Mouse (Mus musculus) telencephalon, adult 2 months (tissue): Measurements from ENCODE around the gene Thop1.

Source experiments
- DNase-seq: peaks from one replicate; pipeline ENCODE4 v3.0.0-alpha.2; 2011; ENCODE audit warnings: low read depth, low spot score

The Thop1 gene

DNA sequence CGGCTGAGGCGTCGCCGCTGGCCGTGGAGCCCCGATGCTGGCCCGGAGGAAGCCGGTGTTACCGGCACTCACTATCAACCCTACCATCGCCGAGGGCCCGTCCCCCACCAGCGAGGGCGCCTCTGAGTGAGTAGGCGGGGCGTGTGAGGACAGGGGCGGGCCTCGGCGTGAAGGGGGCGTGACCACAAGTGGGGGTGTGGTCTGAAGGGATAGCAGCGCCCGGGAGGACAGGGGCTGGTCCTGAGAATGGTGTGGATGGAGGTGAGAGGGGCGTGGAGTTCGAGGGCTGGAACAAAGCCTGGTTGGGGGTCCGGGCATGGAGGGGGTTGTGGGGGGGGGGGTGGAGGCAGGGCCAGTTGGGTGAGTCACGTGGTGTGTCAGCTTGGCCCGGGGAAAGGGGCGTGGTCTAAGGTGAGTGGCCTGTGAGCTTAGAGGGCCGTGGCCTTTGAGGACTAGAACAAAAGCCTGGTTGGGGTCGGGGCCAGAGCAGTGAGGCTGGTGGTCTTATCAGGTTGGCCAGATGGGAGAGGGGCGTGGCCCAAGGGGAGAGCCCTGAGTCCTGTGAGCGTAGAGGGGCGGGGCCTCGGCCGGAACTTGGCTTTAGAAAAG, 36.4 kb downstream of the Thop1 start:
- no peak for DNase-seq

DNA sequence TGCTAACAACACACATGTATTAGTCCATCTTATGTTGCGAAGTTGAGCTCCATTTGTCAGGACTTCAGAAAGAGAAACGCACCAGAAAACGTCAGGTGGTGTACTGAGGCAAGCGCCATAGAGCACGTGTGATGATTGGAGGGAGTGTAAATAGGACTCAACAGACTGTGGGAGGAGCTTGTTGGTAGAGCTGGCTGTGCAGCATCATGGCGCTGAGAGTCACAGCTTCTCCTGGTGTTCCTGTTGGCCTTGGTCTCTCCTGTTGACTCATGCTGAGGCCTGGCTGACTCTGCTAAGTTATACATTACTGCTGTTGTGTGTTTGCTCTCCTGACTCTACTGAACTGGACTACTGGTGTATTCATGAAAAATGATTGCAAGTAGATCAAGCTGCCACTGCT, 43.1 kb downstream of the Thop1 start:
- DNase-seq, result no peak

DNA sequence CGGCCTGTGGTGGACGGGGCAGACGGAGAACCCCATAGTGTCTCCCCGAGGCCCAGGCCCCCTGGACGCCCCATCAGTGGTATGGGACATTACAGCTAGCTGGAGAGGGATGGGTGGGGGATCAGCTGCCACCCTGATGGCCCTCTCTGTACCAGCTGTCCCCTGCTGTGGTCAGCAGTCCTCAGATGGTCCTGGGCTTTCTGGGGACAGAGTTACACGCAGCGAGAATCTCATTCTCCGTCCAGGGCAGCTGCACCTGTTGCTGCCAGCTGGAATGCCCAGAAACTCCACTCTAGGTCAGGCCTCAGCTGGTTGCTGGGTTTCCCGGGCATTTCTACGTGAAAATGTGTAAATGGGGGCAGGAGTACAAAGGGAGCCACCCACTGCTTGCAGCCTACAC, 49.8 kb downstream of the Thop1 start:
- no peak for DNase-seq

DNA sequence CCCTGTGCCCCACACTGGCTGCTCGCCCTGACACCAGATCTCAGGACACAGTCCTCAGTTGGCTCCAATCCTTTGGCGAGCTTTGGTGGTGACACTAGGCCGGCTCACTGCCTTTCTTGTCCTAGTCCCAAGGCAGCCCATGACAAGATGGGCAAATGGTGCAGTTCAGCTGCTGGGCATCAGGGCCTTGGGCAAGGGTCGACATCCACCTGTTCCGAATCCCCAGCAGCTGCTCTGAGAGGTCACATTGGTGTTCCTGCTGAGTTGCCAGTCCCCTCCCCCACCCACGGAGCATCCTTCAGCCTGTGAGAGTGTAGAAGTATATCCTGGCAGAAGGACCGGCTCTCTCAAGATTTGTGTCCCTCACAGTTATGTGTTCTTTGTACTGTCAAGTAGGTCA, 50.8 kb downstream of the Thop1 start:
- no peak for DNase-seq

DNA sequence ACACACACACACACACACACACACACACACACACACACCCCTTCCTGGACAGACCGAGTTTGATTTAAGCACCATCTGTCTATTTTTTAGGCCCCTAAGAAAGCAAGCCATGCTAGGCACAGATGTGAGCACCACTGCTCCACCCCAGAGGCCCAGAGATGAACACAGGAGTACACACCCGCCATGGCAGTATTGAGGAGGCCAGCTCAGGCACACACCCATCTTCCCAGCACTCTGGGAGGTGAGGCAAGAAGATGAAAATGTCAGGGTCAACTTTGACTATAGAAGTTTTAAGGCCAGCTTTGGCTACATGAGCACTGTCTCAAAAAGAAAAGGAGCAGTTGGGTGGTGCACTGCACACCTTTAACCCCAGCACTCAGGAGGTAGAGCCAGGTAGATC, 53.1 kb downstream of the Thop1 start:
- no peak for DNase-seq

DNA sequence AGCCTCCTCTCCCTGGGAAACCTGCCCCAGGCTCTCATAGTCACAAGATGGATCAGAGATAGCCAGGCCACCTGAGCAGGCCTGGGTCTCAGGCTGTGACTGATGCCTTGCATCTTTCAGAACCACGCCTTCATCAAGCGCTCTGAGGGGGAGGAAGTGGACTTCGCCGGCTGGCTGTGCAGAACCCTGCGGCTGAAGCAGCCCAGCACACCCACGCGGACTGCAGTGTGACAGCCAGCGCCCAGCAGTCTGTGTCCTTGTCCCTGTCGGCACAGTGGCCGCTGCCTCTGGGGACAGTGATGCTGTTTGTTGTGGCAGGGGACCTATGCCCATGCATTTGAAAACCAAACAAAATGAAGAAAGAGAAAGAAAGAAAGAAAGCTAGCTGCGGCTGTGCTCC, 53.7 kb downstream of the Thop1 start:
- no peak for DNase-seq
